Mouse (Mus musculus) embryonic facial prominence, embryonic 10.5 days (tissue): ENCODE measurements at regions not wholly inside any gene's neighbourhood (a gene's known extent, or its start where the extent isn't known, plus 50 kb on each side); places are given as distances from the start of the nearest gene placed in this dataset.

Experiments used
- DNase-seq: peaks from one replicate; pipeline ENCODE4 v3.0.0-alpha.2; 2017; ENCODE audit warnings: low spot score
- H3K27ac ChIP-seq: fragments of 300-500 bp; sonication (generic); replicated peaks from 2 replicates; pipeline ENCODE4 v1.5.1; 2016; ENCODE audit warnings: mild to moderate bottlenecking
- H3K27me3 ChIP-seq: fragments of 300-500 bp; sonication (generic); replicated peaks from 2 replicates; pipeline ENCODE4 v1.6.1; 2016; ENCODE audit warnings: low read depth, mild to moderate bottlenecking; ENCODE audit not compliant: poor library complexity, severe bottlenecking
- H3K36me3 ChIP-seq: fragments of 300-500 bp; sonication (generic); replicated peaks from 2 replicates; pipeline ENCODE4 v1.6.1; 2016; ENCODE audit warnings: mild to moderate bottlenecking, moderate library complexity
- H3K4me1 ChIP-seq: fragments of 300-500 bp; sonication (generic); 2 replicates; pipeline ENCODE4 v1.6.1; 2016
- H3K4me3 ChIP-seq: fragments of 300-500 bp; sonication (generic); 2 replicates; pipeline ENCODE4 v1.5.1; 2016; ENCODE audit warnings: mild to moderate bottlenecking, moderate library complexity
- H3K9me3 ChIP-seq: fragments of 300-500 bp; sonication (generic); 2 replicates; pipeline ENCODE4 v1.6.1; 2016; ENCODE audit warnings: mild to moderate bottlenecking
- WGBS: fragments of 180-500 bp; shearing (Covaris S2); methylation state at CpG from one replicate; pipeline ENCODE4 v1.1.7; 2016; 5-methylcytosine and 5-hydroxymethylcytosine counted together

DNA sequence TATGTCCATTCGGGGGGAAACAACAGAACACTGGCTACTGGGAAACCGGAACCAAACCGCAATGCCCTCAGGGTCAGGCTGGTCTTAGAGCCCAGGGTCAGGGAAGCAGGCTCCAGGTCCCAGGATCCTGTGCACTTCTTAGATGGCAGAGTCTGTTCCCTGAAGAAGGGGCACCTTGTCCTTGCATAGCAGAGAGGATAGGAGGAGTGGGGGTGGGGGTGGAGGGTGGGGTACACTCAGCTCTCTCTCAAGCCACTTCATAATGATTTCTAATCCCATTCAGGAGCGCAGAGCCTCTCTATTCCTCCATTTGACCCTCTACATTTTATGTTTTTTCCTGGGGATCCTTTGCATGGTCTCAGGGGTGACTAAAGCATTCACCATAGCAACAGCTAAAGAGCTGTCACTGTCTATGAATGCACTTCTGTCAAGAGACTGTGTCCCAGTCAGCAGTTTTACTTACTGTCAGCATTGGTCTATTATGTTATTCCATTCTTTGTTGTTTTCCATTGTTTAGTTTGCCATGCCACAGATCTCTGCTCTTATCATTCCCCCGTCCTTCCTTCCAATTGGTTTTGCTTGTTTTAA is 64.2 kb upstream of the Gm17728 start:
- no peak for DNase-seq
- Histone ChIP-seq H3K36me3 (no peaks in the 10 kb centered on the region), H3K27ac (no peak overlapping the region), H3K27me3 (no peaks in the 10 kb centered on the region), H3K9me3 (no peaks in the 10 kb centered on the region), H3K4me1 (no peaks in the 10 kb centered on the region), H3K4me3 (no peak overlapping the region)
- 76% methylated on average over 5 of the region's 5 CpGs for WGBS
